Mouse (Mus musculus) kidney, embryonic 14.5 days (tissue): Measurements from ENCODE around the gene Fbxo27. TPM values are rescaled to one million over a fixed set of nuclear protein-coding genes. Genes with fewer than 3 reads are reported as not detected.

Experiments used
- polyA plus RNA-seq: library from polyadenylated mRNA; unstranded; fragments of >200 nt; fragmentation: Nextera tagmentation; extraction: Ambion mirVana; gene quantifications from 2 replicates; pipeline ENCODE4 v1.2.1, GENCODE M21; 2014

Fbxo27 gene
- polyA plus RNA-seq, 1 experiment from 2014 or later, result 5.5 TPM

Other genes with a start within 250 kb of the Fbxo27 start
- gene Lrfn1, start 240.9 kb upstream of the Fbxo27 start, polyA plus RNA-seq, result 3.2 and 4.9 TPM in 2 replicates
- not detected in 2 replicates for gene Ifnl2, start 182.4 kb upstream of the Fbxo27 start, polyA plus RNA-seq
- gene Ifnl3, start 170.0 kb upstream of the Fbxo27 start, polyA plus RNA-seq, result not detected in 2 replicates
- gene Sycn, start 152.0 kb upstream of the Fbxo27 start, polyA plus RNA-seq, result not detected in 2 replicates
- not detected in 2 replicates for gene Nccrp1, start 145.6 kb upstream of the Fbxo27 start, polyA plus RNA-seq
- gene Samd4b, start 94.7 kb upstream of the Fbxo27 start, polyA plus RNA-seq, result 33.3 and 34.9 TPM in 2 replicates
- 48.3 and 60.7 TPM in 2 replicates for gene Pak4, start 94.7 kb upstream of the Fbxo27 start, polyA plus RNA-seq
- not detected in 2 replicates for gene Acp7, start 61.5 kb upstream of the Fbxo27 start, polyA plus RNA-seq
- 7.2 and 8.1 TPM in 2 replicates for gene Fbxo17, start 24.0 kb downstream of the Fbxo27 start, polyA plus RNA-seq
- gene Mrps12, start 49.0 kb downstream of the Fbxo27 start, polyA plus RNA-seq, result 157 and 170 TPM in 2 replicates
- gene Sars2, start 49.1 kb downstream of the Fbxo27 start, polyA plus RNA-seq, result 28.8 and 33.0 TPM in 2 replicates
- gene Ccer2, start 63.3 kb downstream of the Fbxo27 start, polyA plus RNA-seq, result not detected in 2 replicates
- gene Sirt2, start 73.9 kb downstream of the Fbxo27 start, polyA plus RNA-seq, result 49.7 and 56.7 TPM in 2 replicates
- gene Nfkbib, start 74.7 kb downstream of the Fbxo27 start, polyA plus RNA-seq, result 39.2 and 43.9 TPM in 2 replicates
- gene Rinl, start 96.1 kb downstream of the Fbxo27 start, polyA plus RNA-seq, result 2.9 and 5.6 TPM in 2 replicates
- 283 and 322 TPM in 2 replicates for gene Hnrnpl, start 115.7 kb downstream of the Fbxo27 start, polyA plus RNA-seq
- 134 and 150 TPM in 2 replicates for gene Ech1, start 132.4 kb downstream of the Fbxo27 start, polyA plus RNA-seq
- 3.8 and 3.9 TPM in 2 replicates for gene Lgals4, start 141.0 kb downstream of the Fbxo27 start, polyA plus RNA-seq
- gene Lgals7, start 171.0 kb downstream of the Fbxo27 start, polyA plus RNA-seq, result 1.1 and 4.0 TPM in 2 replicates
- gene Capn12, start 188.6 kb downstream of the Fbxo27 start, polyA plus RNA-seq, result 0.51 and 0.64 TPM in 2 replicates